Mouse (Mus musculus) neural tube, embryonic 11.5 days (tissue): ENCODE measurements around the gene Samsn1. TPM values are rescaled to one million over a fixed set of nuclear protein-coding genes. Genes with fewer than 3 reads are reported as not detected.

ENCODE experiments used
- ATAC-seq: fragments of 200-750 bp; cut with Nextera tagmentation; 2 replicates; pipeline ENCODE4 v1.8.0; 2017; ENCODE audit warnings: moderate number of reproducible peaks, mild to moderate bottlenecking, moderate TSS enrichment, moderate library complexity; ENCODE audit not compliant: insufficient read depth, low FRiP score, low TSS enrichment
- DNase-seq: peaks from one replicate; pipeline ENCODE4 v3.0.0-alpha.2; 2015; ENCODE audit warnings: low spot score
- H3K27ac ChIP-seq: fragments of 300-500 bp; sonication (generic); 2 replicates; pipeline ENCODE4 v1.5.1; 2014; ENCODE audit warnings: low read depth, mild to moderate bottlenecking, low read length
- H3K27me3 ChIP-seq: fragments of 300-500 bp; sonication (generic); 2 replicates; pipeline ENCODE4 v1.6.1; 2014; ENCODE audit warnings: mild to moderate bottlenecking, low read length, mixed read lengths; ENCODE audit not compliant: control insufficient read depth, insufficient read depth
- H3K36me3 ChIP-seq: fragments of 300-500 bp; sonication (generic); 2 replicates; pipeline ENCODE4 v1.6.1; 2014; ENCODE audit warnings: mild to moderate bottlenecking, low read length, moderate library complexity, mixed read lengths; ENCODE audit not compliant: control insufficient read depth, insufficient read depth
- H3K4me1 ChIP-seq: fragments of 300-500 bp; sonication (generic); 2 replicates; pipeline ENCODE4 v1.6.1; 2014; ENCODE audit warnings: low read length, mixed read lengths; ENCODE audit not compliant: control insufficient read depth, insufficient read depth
- H3K4me2 ChIP-seq: fragments of 300-500 bp; sonication (generic); 2 replicates; pipeline ENCODE4 v1.6.1; 2014; ENCODE audit warnings: low read depth, mild to moderate bottlenecking, moderate library complexity
- H3K4me3 ChIP-seq: fragments of 300-500 bp; sonication (generic); 2 replicates; pipeline ENCODE4 v1.5.1; 2014; ENCODE audit warnings: low read depth, low read length
- H3K9ac ChIP-seq: fragments of 300-500 bp; sonication (generic); 2 replicates; pipeline ENCODE4 v1.6.1; 2014; ENCODE audit warnings: mild to moderate bottlenecking, low read length
- H3K9me3 ChIP-seq: fragments of 300-500 bp; sonication (generic); 2 replicates; pipeline ENCODE4 v1.6.1; 2016; ENCODE audit warnings: low read length; ENCODE audit not compliant: control insufficient read depth
- WGBS: fragments of 180-500 bp; shearing (Covaris S2); extraction: QIAGEN DNeasy Blood & Tissue Kit; methylation state at CpG from one replicate; pipeline ENCODE4 v1.1.7; 2014; 5-methylcytosine and 5-hydroxymethylcytosine counted together
- polyA plus RNA-seq: library from polyadenylated mRNA; unstranded; fragments of >200 nt; fragmentation: Nextera tagmentation; extraction: Ambion mirVana; gene quantifications from 2 replicates; pipeline ENCODE4 v1.2.1, GENCODE M21; 2014

Samsn1 gene
- polyA plus RNA-seq, 1 experiment from 2014 or later: 1.8 TPM

GRCm38 (mm10) chr16:75970266-75970998, 51.6 kb downstream of the Samsn1 start:
- Histone ChIP-seq H3K36me3 (no peaks in the 10 kb centered on the region), H3K4me1 (no peaks in the 10 kb centered on the region)
- 80% methylated on average over 6 of the region's 6 CpGs for WGBS

DNA sequence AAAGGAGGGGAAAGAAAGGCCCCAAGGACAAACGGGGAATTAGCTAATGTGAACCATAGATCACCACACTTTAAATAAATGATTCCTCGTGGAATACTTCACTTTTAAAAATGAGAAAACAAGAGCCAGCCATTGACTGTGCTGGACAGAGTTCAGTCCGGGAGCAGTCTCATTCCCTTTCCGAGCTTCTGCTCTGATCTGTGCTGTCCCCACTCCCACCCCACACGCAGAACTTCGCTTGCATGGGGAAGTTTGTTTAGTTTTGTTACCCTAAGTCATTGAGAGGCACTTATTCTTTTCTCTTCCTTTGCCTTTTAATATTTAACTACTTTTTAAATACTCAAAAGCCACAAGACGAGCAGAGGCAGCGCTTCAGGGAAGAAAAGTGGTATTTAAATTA, 60.1 kb downstream of the Samsn1 start:
- H3K27me3 ChIP-seq: no peaks in the 10 kb centered on the region
- 57% methylated on average over 8 of the region's 8 CpGs for WGBS
- H3K9me3 ChIP-seq: no peaks in the 10 kb centered on the region
- DNase-seq (no peak), ATAC-seq (no peak)
- no peak overlapping the region for H3K4me2 ChIP-seq
- H3K9ac ChIP-seq: no peak overlapping the region
- H3K4me1 ChIP-seq: no peaks in the 10 kb centered on the region
- H3K27ac ChIP-seq: no peak overlapping the region
- no peak overlapping the region for H3K4me3 ChIP-seq
- H3K36me3 ChIP-seq: no peaks in the 10 kb centered on the region

More at GRCm38 (mm10) chr16:75970266-75970998, 51.6 kb downstream of the Samsn1 start:
- no peak overlapping the region for H3K9ac ChIP-seq
- ATAC-seq (no peak), DNase-seq (no peak)
- no peak overlapping the region for H3K4me3 ChIP-seq
- H3K27me3 ChIP-seq: no peaks in the 10 kb centered on the region
- no peak overlapping the region for H3K27ac ChIP-seq
- H3K4me2 ChIP-seq: no peak overlapping the region
- no peaks in the 10 kb centered on the region for H3K9me3 ChIP-seq

GRCm38 (mm10) chr16:75961487-75961886, 60.6 kb downstream of the Samsn1 start:
- Histone ChIP-seq H3K36me3 (no peaks in the 10 kb centered on the region), H3K4me1 (no peaks in the 10 kb centered on the region), H3K27ac (no peak overlapping the region), H3K4me3 (no peak overlapping the region), H3K9ac (no peak overlapping the region), H3K4me2 (no peak overlapping the region), H3K27me3 (no peaks in the 10 kb centered on the region), H3K9me3 (no peaks in the 10 kb centered on the region)
- no peak for ATAC-seq
- 33% methylated on average over 5 of the region's 5 CpGs for WGBS
- DNase-seq: no peak

GRCm38 (mm10) chr16:75961036-75961435, 61.0 kb downstream of the Samsn1 start:
- H3K27ac ChIP-seq: no peak overlapping the region
- 80% methylated on average over 7 of the region's 7 CpGs for WGBS
- no peak overlapping the region for H3K4me2 ChIP-seq
- ATAC-seq (no peak), DNase-seq (no peak)
- H3K4me3 ChIP-seq: no peak overlapping the region
- no peaks in the 10 kb centered on the region for H3K36me3 ChIP-seq
- H3K4me1 ChIP-seq: no peaks in the 10 kb centered on the region
- H3K9me3 ChIP-seq: no peaks in the 10 kb centered on the region
- H3K27me3 ChIP-seq: no peaks in the 10 kb centered on the region
- no peak overlapping the region for H3K9ac ChIP-seq

- Histone ChIP-seq H3K27ac (no peak overlapping the region), H3K4me2 (no peak overlapping the region), H3K4me3 (no peak overlapping the region), H3K4me1 (no peaks in the 10 kb centered on the region), H3K9me3 (no peaks in the 10 kb centered on the region), H3K36me3 (no peaks in the 10 kb centered on the region), H3K9ac (no peak overlapping the region), H3K27me3 (no peaks in the 10 kb centered on the region)
- ATAC-seq (no peak), DNase-seq (no peak)
These were observed 88.7 kb downstream of the Samsn1 start for GRCm38 (mm10) chr16:75933357-75933756.

- no peak overlapping the region for H3K4me3 ChIP-seq
- no peaks in the 10 kb centered on the region for H3K27me3 ChIP-seq
- no peak overlapping the region for H3K27ac ChIP-seq
- no peaks in the 10 kb centered on the region for H3K4me1 ChIP-seq
- ATAC-seq: peak; percentile 48; the same call in 1 of the 2 replicates
- no peaks in the 10 kb centered on the region for H3K36me3 ChIP-seq
- H3K9me3 ChIP-seq: no peaks in the 10 kb centered on the region
- no peak overlapping the region for H3K4me2 ChIP-seq
- no peak overlapping the region for H3K9ac ChIP-seq
- 63% methylated on average over 4 of the region's 4 CpGs for WGBS
- no peak for DNase-seq
These were observed 91.9 kb downstream of the Samsn1 start for GRCm38 (mm10) chr16:75930222-75930553.

- Histone ChIP-seq H3K9me3 (no peaks in the 10 kb centered on the region), H3K27ac (no peak overlapping the region), H3K4me2 (no peak overlapping the region), H3K9ac (no peak overlapping the region), H3K36me3 (no peaks in the 10 kb centered on the region), H3K4me1 (no peaks in the 10 kb centered on the region), H3K27me3 (no peaks in the 10 kb centered on the region), H3K4me3 (no peak overlapping the region)
- peak; percentile 17 for DNase-seq
- WGBS: 57% methylated on average over 11 of the region's 11 CpGs
- peak; percentile 67; the same call in 1 of the 2 replicates for ATAC-seq
These were observed 92.4 kb downstream of the Samsn1 start for GRCm38 (mm10) chr16:75929536-75930221.

DNA sequence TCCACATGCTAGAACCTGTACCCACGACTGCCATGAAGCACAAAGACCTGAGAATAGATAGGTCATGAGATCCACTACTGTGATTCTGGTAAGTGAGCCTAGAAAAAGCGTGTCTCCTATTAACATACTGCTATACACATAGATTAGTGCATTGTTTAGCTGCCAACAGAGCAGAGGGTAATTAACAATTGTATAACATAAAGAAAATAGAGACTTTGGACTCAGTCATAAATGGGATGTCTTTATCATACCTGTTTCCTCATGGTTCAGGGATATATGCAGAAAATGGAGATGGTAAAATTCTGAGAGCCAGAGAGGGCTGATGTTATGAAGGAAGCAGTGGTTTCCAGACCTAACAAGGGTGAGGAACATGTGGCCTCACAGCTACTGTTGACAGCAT, 95.6 kb downstream of the Samsn1 start:
- Histone ChIP-seq H3K27ac (no peak overlapping the region), H3K4me2 (no peak overlapping the region)
- 78% methylated on average over 2 of the region's 2 CpGs for WGBS

DNA sequence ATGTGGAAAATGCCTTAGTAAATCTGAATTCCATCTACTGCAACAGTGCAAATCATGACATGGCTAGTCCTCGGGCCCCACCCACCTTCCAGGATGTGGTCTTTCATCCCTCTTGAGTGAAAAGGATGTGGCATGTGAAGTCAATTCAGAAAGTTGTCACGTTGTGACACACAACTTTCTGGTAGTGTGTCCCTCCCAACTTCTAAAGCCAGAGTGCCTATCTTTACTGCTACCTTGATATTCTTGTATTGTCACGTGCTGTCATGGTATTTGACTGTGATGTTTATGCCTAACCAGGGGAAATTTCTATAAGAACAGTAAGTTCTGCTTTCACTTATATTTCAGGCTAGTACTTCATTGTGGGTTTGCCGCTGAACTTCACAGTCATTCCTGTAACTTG, 101.2 kb downstream of the Samsn1 start:
- ATAC-seq (no peak), DNase-seq (no peak)
- Histone ChIP-seq H3K4me3 (no peak overlapping the region), H3K27ac (no peak overlapping the region), H3K27me3 (no peaks in the 10 kb centered on the region), H3K36me3 (no peaks in the 10 kb centered on the region), H3K4me2 (no peak overlapping the region), H3K9ac (no peak overlapping the region), H3K9me3 (no peaks in the 10 kb centered on the region), H3K4me1 (no peaks in the 10 kb centered on the region)
- WGBS: 89% methylated on average over 4 of the region's 4 CpGs

More for the DNA sequence above, 95.6 kb downstream of the Samsn1 start:
- ATAC-seq: no peak
- Histone ChIP-seq H3K4me1 (no peaks in the 10 kb centered on the region), H3K4me3 (no peak overlapping the region), H3K9ac (no peak overlapping the region), H3K36me3 (no peaks in the 10 kb centered on the region), H3K9me3 (no peaks in the 10 kb centered on the region), H3K27me3 (no peaks in the 10 kb centered on the region)
- DNase-seq: no peak
